Comparison of ENCODE assay signal across 11 mouse cellular contexts in genomic region chr14:34499664-34500063, GRCm38 (mm10). TPM values are rescaled to one million over a fixed set of nuclear protein-coding genes. Genes with fewer than 3 reads are reported as not detected.
DNase-seq lines count a peak whose midpoint lies in the region; ATAC-seq and TF ChIP-seq lines count a peak whose summit lies in the region.
"Had no signal": no experiment of that assay in that cellular context is flagged by ENCODE, and none has a peak within 500 bp of the region (broad histone marks: within the 10 kb centered on the region; RNA-seq: fewer than 3 reads in every experiment).

No protein-coding gene starts in this region.

- peak overlapping the region; percentile 5; the same call in 1 of the 2 replicates for H3K4me2 ChIP-seq in neural tube, embryonic 11.5 days (ENCODE audit: low read depth)
- peak overlapping the region; percentile 71 for H3K4me2 ChIP-seq in limb, embryonic 14.5 days (replicated peaks; ENCODE audit: low read depth, low read length, severe bottlenecking)

- peaks cover 24% of the 10 kb centered on the region for H3K36me3 ChIP-seq in heart, adult 2 months (ENCODE audit: control insufficient read depth, insufficient read depth, low read length)
- no peaks in the 10 kb centered on the region for H3K36me3 ChIP-seq in neural tube, embryonic 11.5 days (ENCODE audit: control insufficient read depth, insufficient read depth, low read length)
- H3K36me3 ChIP-seq in limb, embryonic 14.5 days (ENCODE audit: control insufficient read depth, insufficient read depth, low read length) = no peaks in the 10 kb centered on the region

- TF ChIP-seq CTCF in heart, adult 2 months (IDR thresholded peaks at IDR 0.05) = no peak

- no peaks in the 10 kb centered on the region for H3K79me2 ChIP-seq in heart, adult 2 months (replicated peaks; ENCODE audit: control insufficient read depth, insufficient read depth, low read length)

- no peak overlapping the region for H3K4me3 ChIP-seq in heart, adult 2 months
- H3K4me3 ChIP-seq in neural tube, embryonic 11.5 days (ENCODE audit: low read depth, low read length) = no peak overlapping the region
- no peak overlapping the region for H3K4me3 ChIP-seq in limb, embryonic 14.5 days (replicated peaks; ENCODE audit: low read length)

- no peak for TF ChIP-seq POLR2A in heart, adult 2 months (IDR thresholded peaks at IDR 0.05; ENCODE audit: insufficient read depth, low read depth, low read length)
- TF ChIP-seq POLR2A in limb, embryonic 14.5 days (IDR thresholded peaks at IDR 0.05; ENCODE audit: borderline replicate concordance, extremely low read depth, insufficient read depth, insufficient read length) = no peak

- peaks cover 2% of the 10 kb centered on the region; the same call in 1 of the 2 replicates for H3K27me3 ChIP-seq in heart, adult 2 months (ENCODE audit: control insufficient read depth, insufficient read depth, low read length)
- H3K27me3 ChIP-seq in neural tube, embryonic 11.5 days (ENCODE audit: control insufficient read depth, insufficient read depth, low read length) = no peaks in the 10 kb centered on the region
- H3K27me3 ChIP-seq in limb, embryonic 14.5 days (ENCODE audit: control insufficient read depth, insufficient read depth, low read length) = no peaks in the 10 kb centered on the region

- DNase-seq in heart, adult 2 months = no peak
- no peak for DNase-seq in heart, adult 11 months
- no peak for DNase-seq in neural tube, embryonic 11.5 days (ENCODE audit: low spot score)
- DNase-seq in neural tube, embryonic 10.5 days (ENCODE audit: extremely low spot score, low spot score) = no peak
- no peak for DNase-seq in limb, embryonic 14.5 days (ENCODE audit: low spot score)
- no peak for DNase-seq in embryo, embryonic 11 days
- DNase-seq in left cerebral cortex, postnatal 4 days = no peak
- DNase-seq in left cerebral cortex, adult 18-20 months (ENCODE audit: low spot score in 2 of 2) = no peak
- DNase-seq: kidney, postnatal 10 days had no signal

- WGBS in heart, adult 2 months = 44% methylated on average over 4 of the region's 4 CpGs
- WGBS in neural tube, embryonic 11.5 days = 70% methylated on average over 4 of the region's 4 CpGs
- 67% methylated on average over 4 of the region's 4 CpGs for WGBS in limb, embryonic 14.5 days

- H3K9ac ChIP-seq in heart, adult 2 months (ENCODE audit: low read depth, low read length) = peak overlapping the region; percentile 40
- no peak overlapping the region for H3K9ac ChIP-seq in neural tube, embryonic 11.5 days (ENCODE audit: low read length)
- no peak overlapping the region for H3K9ac ChIP-seq in limb, embryonic 14.5 days (ENCODE audit: low read depth, low read length, severe bottlenecking)
- H3K9ac ChIP-seq: liver, embryonic 14.5 days had no signal

- no peaks in the 10 kb centered on the region for H3K9me3 ChIP-seq in neural tube, embryonic 11.5 days (ENCODE audit: control insufficient read depth, low read length)
- no peaks in the 10 kb centered on the region for H3K9me3 ChIP-seq in limb, embryonic 14.5 days (ENCODE audit: control insufficient read depth, low read length)

- TF ChIP-seq EP300 in heart, adult 2 months (IDR thresholded peaks at IDR 0.05; ENCODE audit: insufficient read depth, low read depth, low read length) = no peak

- peak overlapping the region; percentile 7; the same call in 1 of the 2 replicates for H3K27ac ChIP-seq in heart, adult 2 months
- H3K27ac ChIP-seq in neural tube, embryonic 11.5 days (ENCODE audit: low read depth, low read length) = no peak overlapping the region
- H3K27ac ChIP-seq in limb, embryonic 14.5 days (replicated peaks; ENCODE audit: low read depth, low read length) = no peak overlapping the region
- H3K27ac ChIP-seq: liver, embryonic 14.5 days had no signal

- peaks cover 9% of the 10 kb centered on the region for H3K4me1 ChIP-seq in heart, adult 2 months (ENCODE audit: control insufficient read depth, insufficient read depth, low read length)
- peaks cover 12% of the 10 kb centered on the region; the same call in 1 of the 2 replicates for H3K4me1 ChIP-seq in neural tube, embryonic 11.5 days (ENCODE audit: control insufficient read depth, insufficient read depth, low read length)
- peaks cover 36% of the 10 kb centered on the region for H3K4me1 ChIP-seq in limb, embryonic 14.5 days (ENCODE audit: control insufficient read depth, insufficient read depth, low read length)

- intact Hi-C loops in heart, adult 2 months (cut with DNase I) = loop anchor here (5.0 kb wide), 1 partner anchor 37 kb away; no protein-coding TSS in a partner anchor
- intact Hi-C loops in left cerebral cortex, postnatal 4 days (cut with DNase I) = loop anchor here (5.0 kb wide), 1 partner anchor 48 kb away; no protein-coding TSS in a partner anchor

- no peak for ATAC-seq in neural tube, embryonic 11.5 days (ENCODE audit: insufficient read depth, low FRiP score, low TSS enrichment)
- no peak for ATAC-seq in limb, embryonic 14.5 days (ENCODE audit: low FRiP score, low read depth)

RNA-seq across cellular contexts. Expression of gene Bmpr1a, which starts 3.5 kb away (rescaled TPM):
- 10 to 100 TPM; 58.4 to 62.5 TPM for total RNA-seq in heart, adult 2 months (2021)
- polyA plus RNA-seq in heart, adult 2 months (2012; rRNA removed) = 13.8 and 38.2 TPM in 2 replicates
- 51.4 and 54.9 TPM in 2 replicates for polyA plus RNA-seq in neural tube, embryonic 11.5 days (2014; fragmentation: Nextera tagmentation; extraction: Ambion mirVana)
- polyA plus RNA-seq in limb, embryonic 14.5 days (2012; rRNA removed) = 44.3 TPM in 2 replicates
- polyA plus RNA-seq in limb, embryonic 14.5 days (2014; fragmentation: Nextera tagmentation; extraction: Ambion mirVana) = 72.1 and 72.4 TPM in 2 replicates
- 10 to 100 TPM; 37.9 to 47.0 TPM for total RNA-seq in left cerebral cortex, postnatal 4 days (2021)
- total RNA-seq in left cerebral cortex, adult 18-20 months (2021) = 10 to 100 TPM; 32.8 to 33.6 TPM

RNA-seq across cellular contexts. Expression of gene 9230112D13Rik, which starts 22.9 kb away (rescaled TPM):
- total RNA-seq in heart, adult 2 months (2021) = not detected
- polyA plus RNA-seq in heart, adult 2 months (2012; rRNA removed) = not detected in 2 replicates
- not detected in 2 replicates for polyA plus RNA-seq in neural tube, embryonic 11.5 days (2014; fragmentation: Nextera tagmentation; extraction: Ambion mirVana)
- not detected in 2 replicates for polyA plus RNA-seq in limb, embryonic 14.5 days (2012; rRNA removed)
- polyA plus RNA-seq in limb, embryonic 14.5 days (2014; fragmentation: Nextera tagmentation; extraction: Ambion mirVana) = not detected in 2 replicates
- not detected for total RNA-seq in left cerebral cortex, postnatal 4 days (2021)
- total RNA-seq in left cerebral cortex, adult 18-20 months (2021) = not detected
- polyA plus RNA-seq: C2C12; liver, embryonic 14.5 days had no signal
